Mouse (Mus musculus): Measurements from ENCODE around the gene 4933428G20Rik. TPM values are rescaled to one million over a fixed set of nuclear protein-coding genes. Genes with fewer than 3 reads are reported as not detected.
A peak's percentile ranks its signal among the peaks of the same experiment; 100 is the strongest.

The 4933428G20Rik gene
- polyA plus RNA-seq, 1 experiment from 2014 or later, result 0.39 TPM

- peak overlapping the region; percentile 57 for H3K4me3 ChIP-seq (replicated peaks)
- H3K4me2 ChIP-seq, result peak overlapping the region; percentile 86
- 5% methylated on average over 8 of the region's 8 CpGs for WGBS (ENCODE audit: insufficient replicate concordance)
- no peak overlapping the region for H3K27ac ChIP-seq (replicated peaks)
- H3K4me1 ChIP-seq (replicated peaks), result peaks cover 29% of the 10 kb centered on the region
- H3K9me3 ChIP-seq (replicated peaks), result no peaks in the 10 kb centered on the region
- no peak overlapping the region for H3K9ac ChIP-seq
- peaks cover 90% of the 10 kb centered on the region for H3K27me3 ChIP-seq
- H3K36me3 ChIP-seq (replicated peaks), result no peaks in the 10 kb centered on the region
- ATAC-seq (ENCODE audit: insufficient read depth), result no peak
These were observed 32.2 kb upstream of the 4933428G20Rik start for GRCm38 (mm10) chr11:97532354-97532753.

DNA sequence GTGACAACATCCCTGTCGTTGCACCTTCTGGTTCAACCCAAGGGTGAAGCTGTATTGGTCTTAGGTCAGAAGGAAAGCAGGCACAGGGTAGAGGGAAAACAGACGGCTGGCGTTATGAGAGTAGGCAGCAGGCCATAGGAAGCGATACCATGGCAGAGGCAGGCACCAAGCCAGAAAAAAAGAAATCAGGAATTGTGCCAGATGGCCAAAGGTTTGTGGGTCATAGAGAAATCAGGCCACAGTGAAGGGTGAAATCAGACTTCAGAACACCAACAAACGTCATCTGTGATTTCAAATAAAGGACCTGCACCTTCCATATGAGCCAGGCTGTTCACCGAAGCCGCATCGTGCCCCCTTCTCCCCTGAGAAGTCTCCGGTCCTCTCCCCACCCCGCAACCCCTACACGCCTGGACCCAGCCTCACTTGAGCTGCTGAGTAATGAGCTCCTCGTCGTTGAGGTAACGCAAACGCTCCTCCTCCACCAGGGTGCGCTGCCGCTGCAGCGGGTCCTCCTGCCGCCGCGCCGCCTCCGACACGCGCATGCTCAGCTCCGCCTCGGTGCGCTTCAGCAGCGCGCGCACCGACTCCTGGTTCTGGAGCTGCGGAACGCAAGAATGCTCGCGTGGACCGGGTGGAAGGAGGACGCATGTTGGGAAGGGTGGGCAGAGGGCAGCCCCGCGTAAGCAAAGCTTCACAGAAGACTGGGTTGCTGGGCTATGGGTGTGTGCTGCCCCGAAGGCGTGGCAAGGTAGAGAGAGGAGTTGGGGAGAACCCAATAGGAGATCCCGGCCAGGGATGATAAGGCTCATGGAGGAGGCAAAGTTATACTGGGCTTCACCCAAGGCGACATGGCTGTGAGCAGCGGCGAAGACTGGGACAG, 31.5 kb upstream of the 4933428G20Rik start:
- no peaks in the 10 kb centered on the region for H3K36me3 ChIP-seq (replicated peaks)
- H3K4me3 ChIP-seq (replicated peaks), result peak overlapping the region; percentile 57
- peak overlapping the region; percentile 86 for H3K4me2 ChIP-seq
- no peak overlapping the region for H3K27ac ChIP-seq (replicated peaks)
- peaks cover 29% of the 10 kb centered on the region for H3K4me1 ChIP-seq (replicated peaks)
- peak; percentile 57; the same call in 1 of the 2 replicates for ATAC-seq (ENCODE audit: insufficient read depth)
- H3K9me3 ChIP-seq (replicated peaks), result no peaks in the 10 kb centered on the region
- peaks cover 86% of the 10 kb centered on the region for H3K27me3 ChIP-seq
- WGBS (ENCODE audit: insufficient replicate concordance), result 6% methylated on average over 46 of the region's 46 CpGs
- H3K9ac ChIP-seq, result no peak overlapping the region

- Histone ChIP-seq H3K4me3 (replicated peaks) (no peak overlapping the region), H3K4me2 (no peak overlapping the region), H3K9ac (no peak overlapping the region), H3K27ac (replicated peaks) (no peak overlapping the region), H3K36me3 (replicated peaks) (no peaks in the 10 kb centered on the region), H3K9me3 (replicated peaks) (no peaks in the 10 kb centered on the region), H3K27me3 (peaks cover 84% of the 10 kb centered on the region), H3K4me1 (replicated peaks) (peaks cover 26% of the 10 kb centered on the region)
- ATAC-seq (ENCODE audit: insufficient read depth), result no peak
- WGBS (ENCODE audit: insufficient replicate concordance), result 20% methylated on average over 5 of the region's 5 CpGs
These were observed 30.8 kb upstream of the 4933428G20Rik start for GRCm38 (mm10) chr11:97530961-97531360.

DNA sequence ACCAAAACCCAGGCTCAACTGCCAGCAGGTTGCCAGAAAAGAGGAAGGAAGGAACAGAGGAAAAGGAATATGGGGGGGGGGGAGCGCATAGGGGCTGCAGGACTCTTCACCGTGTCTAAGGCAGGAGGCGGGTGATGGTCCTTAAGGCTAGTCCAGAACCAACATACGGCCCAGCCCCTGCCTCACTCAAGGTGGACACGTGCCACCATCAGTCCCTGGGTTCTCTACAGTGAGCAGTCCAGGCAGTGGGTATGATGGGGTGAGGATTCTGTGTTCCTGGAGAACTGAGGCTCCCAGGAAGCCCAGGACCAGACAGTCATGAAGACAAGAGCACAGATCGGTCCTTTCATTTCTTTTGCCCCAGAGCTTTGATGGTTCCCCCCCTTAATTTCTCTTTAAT, 29.9 kb upstream of the 4933428G20Rik start:
- Histone ChIP-seq H3K9ac (no peak overlapping the region), H3K4me1 (replicated peaks) (peaks cover 26% of the 10 kb centered on the region), H3K4me3 (replicated peaks) (no peak overlapping the region), H3K27ac (replicated peaks) (no peak overlapping the region), H3K4me2 (no peak overlapping the region), H3K27me3 (peaks cover 80% of the 10 kb centered on the region), H3K9me3 (replicated peaks) (no peaks in the 10 kb centered on the region), H3K36me3 (replicated peaks) (no peaks in the 10 kb centered on the region)
- WGBS (ENCODE audit: insufficient replicate concordance), result 52% methylated on average over 6 of the region's 6 CpGs
- ATAC-seq (ENCODE audit: insufficient read depth), result no peak

GRCm38 (mm10) chr11:97528282-97528808, 28.2 kb upstream of the 4933428G20Rik start:
- no peak for ATAC-seq (ENCODE audit: insufficient read depth)
- no peak overlapping the region for H3K4me2 ChIP-seq
- H3K4me1 ChIP-seq (replicated peaks), result peaks cover 19% of the 10 kb centered on the region
- 60% methylated on average over 18 of the region's 18 CpGs for WGBS (ENCODE audit: insufficient replicate concordance)
- H3K36me3 ChIP-seq (replicated peaks), result no peaks in the 10 kb centered on the region
- H3K4me3 ChIP-seq (replicated peaks), result no peak overlapping the region
- peaks cover 79% of the 10 kb centered on the region for H3K27me3 ChIP-seq
- H3K9me3 ChIP-seq (replicated peaks), result no peaks in the 10 kb centered on the region
- no peak overlapping the region for H3K9ac ChIP-seq
- no peak overlapping the region for H3K27ac ChIP-seq (replicated peaks)

GRCm38 (mm10) chr11:97525313-97525712, 25.2 kb upstream of the 4933428G20Rik start:
- Histone ChIP-seq H3K9me3 (replicated peaks) (no peaks in the 10 kb centered on the region), H3K4me2 (no peak overlapping the region), H3K27ac (replicated peaks) (no peak overlapping the region), H3K27me3 (peaks cover 68% of the 10 kb centered on the region), H3K4me1 (replicated peaks) (no peaks in the 10 kb centered on the region), H3K36me3 (replicated peaks) (no peaks in the 10 kb centered on the region), H3K4me3 (replicated peaks) (no peak overlapping the region), H3K9ac (no peak overlapping the region)
- 69% methylated on average over 6 of the region's 6 CpGs for WGBS (ENCODE audit: insufficient replicate concordance)
- ATAC-seq (ENCODE audit: insufficient read depth), result no peak

DNA sequence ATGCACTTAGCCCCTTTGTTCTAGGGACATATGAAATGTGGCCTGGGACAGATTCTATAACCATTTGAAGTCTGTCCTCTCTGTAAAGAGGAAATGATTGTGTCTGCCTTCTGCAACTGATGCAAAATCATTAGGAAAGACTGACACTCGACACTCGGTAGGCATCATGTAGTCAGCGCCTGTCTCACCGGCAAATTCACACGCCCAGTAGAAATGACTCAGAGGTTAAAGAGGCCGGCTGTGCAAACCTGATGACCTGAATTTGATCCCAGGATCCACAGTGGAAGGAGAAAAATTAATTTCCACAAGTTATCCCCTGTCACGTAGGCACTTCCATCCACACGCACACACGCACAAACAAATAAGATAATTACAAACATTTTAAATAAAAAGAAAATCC, 24.2 kb upstream of the 4933428G20Rik start:
- Histone ChIP-seq H3K4me3 (replicated peaks) (no peak overlapping the region), H3K9me3 (replicated peaks) (no peaks in the 10 kb centered on the region), H3K4me2 (no peak overlapping the region), H3K27ac (replicated peaks) (no peak overlapping the region), H3K36me3 (replicated peaks) (no peaks in the 10 kb centered on the region), H3K4me1 (replicated peaks) (no peaks in the 10 kb centered on the region), H3K27me3 (peaks cover 60% of the 10 kb centered on the region), H3K9ac (no peak overlapping the region)
- no peak for ATAC-seq (ENCODE audit: insufficient read depth)
- 59% methylated on average over 9 of the region's 9 CpGs for WGBS (ENCODE audit: insufficient replicate concordance)

DNA sequence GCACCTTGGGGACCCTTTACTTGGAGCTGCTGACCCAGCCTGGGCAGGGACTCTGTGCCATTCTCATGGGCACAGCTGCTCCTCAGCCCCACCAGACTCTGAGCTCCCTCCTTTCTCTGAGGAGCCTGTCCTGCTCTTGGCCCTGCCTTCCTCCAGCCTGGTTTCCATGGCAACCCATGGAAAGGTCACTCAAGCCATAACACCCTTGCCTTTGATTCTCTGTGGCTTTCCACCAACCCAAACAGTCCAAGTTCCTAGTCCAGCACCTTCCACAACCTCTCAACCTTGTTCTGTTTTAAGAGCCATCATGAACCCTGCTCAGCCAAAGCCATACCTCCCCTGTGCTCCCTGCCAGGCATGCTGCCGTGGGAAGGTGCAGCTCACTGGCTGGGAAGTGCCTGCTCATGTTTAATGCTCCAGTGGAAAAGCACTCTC, 23.7 kb upstream of the 4933428G20Rik start:
- peaks cover 59% of the 10 kb centered on the region for H3K27me3 ChIP-seq
- no peak overlapping the region for H3K4me2 ChIP-seq
- no peaks in the 10 kb centered on the region for H3K4me1 ChIP-seq (replicated peaks)
- H3K4me3 ChIP-seq (replicated peaks), result no peak overlapping the region
- H3K36me3 ChIP-seq (replicated peaks), result no peaks in the 10 kb centered on the region
- no peak for ATAC-seq (ENCODE audit: insufficient read depth)
- 42% methylated on average over 1 of the region's 1 CpGs for WGBS (ENCODE audit: insufficient replicate concordance)
- H3K9ac ChIP-seq, result no peak overlapping the region
- no peaks in the 10 kb centered on the region for H3K9me3 ChIP-seq (replicated peaks)
- no peak overlapping the region for H3K27ac ChIP-seq (replicated peaks)

- peaks cover 55% of the 10 kb centered on the region for H3K27me3 ChIP-seq
- no peak overlapping the region for H3K9ac ChIP-seq
- no peak overlapping the region for H3K4me2 ChIP-seq
- ATAC-seq (ENCODE audit: insufficient read depth), result no peak
- H3K4me1 ChIP-seq (replicated peaks), result no peaks in the 10 kb centered on the region
- no peaks in the 10 kb centered on the region for H3K9me3 ChIP-seq (replicated peaks)
- no peaks in the 10 kb centered on the region for H3K36me3 ChIP-seq (replicated peaks)
- whole genome bisulfite sequencing (ENCODE audit: insufficient replicate concordance), result 62% methylated on average over 14 of the region's 14 CpGs
- H3K27ac ChIP-seq (replicated peaks), result no peak overlapping the region
- no peak overlapping the region for H3K4me3 ChIP-seq (replicated peaks)
These were observed 23.0 kb upstream of the 4933428G20Rik start for GRCm38 (mm10) chr11:97523107-97523506.

GRCm38 (mm10) chr11:97521741-97522474, 21.8 kb upstream of the 4933428G20Rik start:
- WGBS (ENCODE audit: insufficient replicate concordance), result 67% methylated on average over 29 of the region's 29 CpGs
- Histone ChIP-seq H3K9me3 (replicated peaks) (no peaks in the 10 kb centered on the region), H3K9ac (no peak overlapping the region), H3K27me3 (peaks cover 53% of the 10 kb centered on the region), H3K4me1 (replicated peaks) (no peaks in the 10 kb centered on the region), H3K4me2 (no peak overlapping the region), H3K4me3 (replicated peaks) (no peak overlapping the region), H3K27ac (replicated peaks) (no peak overlapping the region), H3K36me3 (replicated peaks) (no peaks in the 10 kb centered on the region)
- no peak for ATAC-seq (ENCODE audit: insufficient read depth)

- Histone ChIP-seq H3K9ac (no peak overlapping the region), H3K36me3 (replicated peaks) (no peaks in the 10 kb centered on the region), H3K27me3 (peaks cover 42% of the 10 kb centered on the region), H3K4me3 (replicated peaks) (no peak overlapping the region), H3K9me3 (replicated peaks) (no peaks in the 10 kb centered on the region), H3K27ac (replicated peaks) (no peak overlapping the region), H3K4me1 (replicated peaks) (no peaks in the 10 kb centered on the region), H3K4me2 (no peak overlapping the region)
- WGBS (ENCODE audit: insufficient replicate concordance), result 74% methylated on average over 7 of the region's 7 CpGs
- no peak for ATAC-seq (ENCODE audit: insufficient read depth)
These were observed 20.4 kb upstream of the 4933428G20Rik start for GRCm38 (mm10) chr11:97520541-97520940.

Data from liver, embryonic 15.5 days (tissue).